Mouse (Mus musculus): ENCODE data around the gene Thy1.

Gene Thy1

DNA sequence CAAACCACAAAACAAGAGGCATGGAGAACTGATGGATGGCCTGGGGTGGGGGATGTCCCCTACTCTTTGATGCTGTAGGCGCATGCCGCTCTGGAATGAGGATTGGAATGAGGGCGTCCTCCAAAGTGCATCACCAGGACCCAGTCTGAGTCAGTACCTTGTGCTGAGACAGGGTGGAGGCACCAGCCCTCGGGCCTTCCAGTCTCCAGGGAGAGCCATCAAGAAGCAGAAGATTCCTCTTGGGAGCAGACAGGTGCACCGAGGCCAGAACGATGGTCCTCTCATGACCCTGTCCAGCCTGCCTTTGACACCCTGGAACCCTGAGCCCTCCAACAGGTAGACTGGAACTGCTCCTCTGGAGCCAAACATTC lies 24.8 kb downstream of the Thy1 start:
- DNase-seq (ENCODE audit: low read depth, low spot score) = no peak
- Histone ChIP-seq H3K36me3 (ENCODE audit: control insufficient read depth, insufficient read depth, low read length, poor library complexity, severe bottlenecking) (no peaks in the 10 kb centered on the region), H3K27me3 (ENCODE audit: control insufficient read depth, insufficient read depth, low read length, poor library complexity, severe bottlenecking) (no peaks in the 10 kb centered on the region)

DNA sequence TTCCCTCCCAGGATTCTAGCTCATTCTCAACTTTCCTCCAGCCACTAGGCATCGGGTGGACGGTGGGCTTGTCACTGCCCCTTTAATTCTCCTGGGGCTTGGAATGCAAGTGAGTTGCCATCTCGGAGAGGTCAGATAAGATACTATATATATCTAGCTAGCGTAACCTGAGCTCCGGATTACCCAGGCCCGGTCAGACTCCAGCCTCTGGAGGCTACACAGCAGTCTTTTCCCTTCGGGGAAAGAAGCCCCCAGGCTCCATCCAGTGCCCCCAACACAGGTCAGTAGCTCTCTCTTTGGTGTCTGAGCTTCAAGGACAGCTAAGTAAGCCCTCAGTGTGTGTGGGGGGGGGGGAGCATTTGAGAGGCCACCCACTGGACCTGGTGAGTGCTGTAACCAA lies 26.1 kb downstream of the Thy1 start:
- DNase-seq (ENCODE audit: low read depth, low spot score) = no peak
- Histone ChIP-seq H3K36me3 (ENCODE audit: control insufficient read depth, insufficient read depth, low read length, poor library complexity, severe bottlenecking) (no peaks in the 10 kb centered on the region), H3K27me3 (ENCODE audit: control insufficient read depth, insufficient read depth, low read length, poor library complexity, severe bottlenecking) (no peaks in the 10 kb centered on the region)

DNA sequence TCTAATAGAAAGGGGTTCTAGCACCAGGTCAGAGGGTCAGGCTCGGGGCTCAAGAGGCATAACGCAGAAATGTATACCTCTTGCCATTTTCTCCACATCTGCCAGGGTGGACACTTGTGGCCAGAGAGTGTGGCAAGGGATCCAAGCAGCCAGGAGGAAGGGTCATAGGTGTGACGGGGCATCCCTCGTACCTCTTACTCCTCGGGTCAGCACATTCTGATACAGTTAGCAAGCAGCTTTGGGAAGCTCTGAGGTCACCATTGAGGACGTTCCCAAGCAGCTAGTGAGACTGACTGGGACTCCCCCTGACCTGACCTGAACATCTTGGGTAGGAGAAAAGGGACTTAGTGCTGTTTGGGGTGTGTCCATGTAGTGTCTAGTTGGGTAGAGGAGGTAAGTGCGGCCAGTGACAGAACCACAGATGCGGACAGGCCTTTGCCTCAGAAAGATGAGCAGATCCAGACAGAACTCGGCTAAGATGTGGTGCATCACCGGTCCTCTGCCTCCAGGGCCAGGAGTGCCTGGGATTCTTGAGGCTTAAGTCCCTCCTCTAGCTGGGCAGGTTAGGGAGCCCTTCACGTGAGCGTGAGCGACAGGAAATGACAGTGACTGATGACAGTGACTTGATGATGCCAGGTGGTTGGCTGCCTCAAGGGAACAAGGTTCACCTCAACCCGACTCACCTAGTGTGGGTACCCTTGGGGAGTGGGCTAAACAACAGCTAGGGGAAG lies 27.1 kb downstream of the Thy1 start:
- H3K27me3 ChIP-seq (ENCODE audit: control insufficient read depth, insufficient read depth, low read length, poor library complexity, severe bottlenecking) = no peaks in the 10 kb centered on the region
- no peak for DNase-seq (ENCODE audit: low read depth, low spot score)
- H3K36me3 ChIP-seq (ENCODE audit: control insufficient read depth, insufficient read depth, low read length, poor library complexity, severe bottlenecking) = no peaks in the 10 kb centered on the region

DNA sequence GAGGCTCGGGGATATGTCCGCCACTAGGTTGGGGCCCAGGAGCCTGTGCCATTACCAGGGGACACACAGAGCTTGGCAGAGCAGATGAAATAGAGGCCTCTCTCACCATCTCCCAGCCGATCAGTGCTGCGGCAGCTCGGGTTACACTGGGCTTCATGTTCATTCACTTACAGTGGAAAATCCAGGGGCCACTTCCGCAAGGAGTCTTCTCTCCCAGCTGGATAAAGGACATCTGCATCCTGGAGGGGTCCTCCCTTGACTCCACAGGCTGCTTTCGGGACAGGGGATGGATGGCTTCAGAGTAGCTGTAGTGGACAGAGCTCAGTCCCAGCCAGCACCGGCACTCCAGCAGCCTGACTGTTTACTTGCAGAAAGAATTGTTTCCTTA lies 27.7 kb downstream of the Thy1 start:
- H3K36me3 ChIP-seq (ENCODE audit: control insufficient read depth, insufficient read depth, low read length, poor library complexity, severe bottlenecking) = no peaks in the 10 kb centered on the region

DNA sequence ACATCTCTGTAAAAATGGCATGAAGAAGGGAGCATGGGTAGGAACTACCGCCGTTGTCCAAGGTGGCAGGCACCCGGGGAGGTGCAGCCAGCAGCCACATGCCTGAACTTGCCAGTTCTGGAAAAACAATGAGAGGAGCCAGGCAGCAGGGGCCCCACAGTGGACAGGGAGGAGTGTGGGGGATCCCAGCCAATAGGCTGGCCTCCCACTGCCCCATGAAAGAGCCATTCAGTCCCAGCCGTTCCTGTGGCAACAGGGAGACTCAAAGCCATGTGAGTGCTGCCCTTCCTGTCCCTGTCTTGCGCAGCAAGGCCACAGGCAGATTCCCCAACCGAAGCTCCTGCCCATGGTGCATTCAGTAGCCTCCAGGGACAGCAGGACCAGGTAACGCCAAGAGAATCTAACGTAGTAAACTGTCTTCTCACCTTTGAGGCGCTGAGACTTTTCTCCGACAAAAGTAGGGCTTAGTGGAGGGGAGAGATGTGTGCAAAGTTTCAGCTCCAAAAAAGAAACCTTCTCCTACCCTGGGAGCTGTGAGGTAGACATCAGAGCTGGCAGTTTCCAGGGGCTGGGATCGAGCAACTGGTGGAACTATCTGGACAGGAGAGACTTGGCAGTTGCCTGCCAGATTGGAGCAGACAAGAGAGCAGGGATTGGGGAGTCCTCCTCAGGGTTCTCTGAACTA lies 28.9 kb downstream of the Thy1 start:
- Histone ChIP-seq H3K36me3 (ENCODE audit: control insufficient read depth, insufficient read depth, low read length, poor library complexity, severe bottlenecking) (no peaks in the 10 kb centered on the region), H3K27me3 (ENCODE audit: control insufficient read depth, insufficient read depth, low read length, poor library complexity, severe bottlenecking) (no peaks in the 10 kb centered on the region)
- DNase-seq (ENCODE audit: low read depth, low spot score) = no peak

More for the DNA sequence above, 27.7 kb downstream of the Thy1 start:
- no peaks in the 10 kb centered on the region for H3K27me3 ChIP-seq (ENCODE audit: control insufficient read depth, insufficient read depth, low read length, poor library complexity, severe bottlenecking)
- DNase-seq (ENCODE audit: low read depth, low spot score) = no peak

DNA sequence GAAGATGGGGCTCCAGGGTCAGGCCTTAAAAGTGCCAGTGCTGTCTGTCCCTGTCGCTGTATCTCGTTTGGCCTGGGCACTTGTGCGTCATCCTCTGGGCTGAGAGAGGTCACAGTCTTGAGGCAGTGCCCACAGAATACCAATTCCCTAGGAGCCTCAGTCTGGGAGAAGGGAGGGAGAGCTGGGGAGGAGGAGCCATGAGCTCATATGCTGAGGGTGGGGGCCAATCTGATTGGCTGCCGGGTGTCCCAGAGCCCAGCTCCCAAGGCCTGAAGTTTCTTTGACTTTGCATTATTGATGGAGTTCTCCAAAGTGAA lies 29.4 kb downstream of the Thy1 start:
- H3K27me3 ChIP-seq (ENCODE audit: control insufficient read depth, insufficient read depth, low read length, poor library complexity, severe bottlenecking) = no peaks in the 10 kb centered on the region
- no peak for DNase-seq (ENCODE audit: low read depth, low spot score)
- H3K36me3 ChIP-seq (ENCODE audit: control insufficient read depth, insufficient read depth, low read length, poor library complexity, severe bottlenecking) = no peaks in the 10 kb centered on the region

DNA sequence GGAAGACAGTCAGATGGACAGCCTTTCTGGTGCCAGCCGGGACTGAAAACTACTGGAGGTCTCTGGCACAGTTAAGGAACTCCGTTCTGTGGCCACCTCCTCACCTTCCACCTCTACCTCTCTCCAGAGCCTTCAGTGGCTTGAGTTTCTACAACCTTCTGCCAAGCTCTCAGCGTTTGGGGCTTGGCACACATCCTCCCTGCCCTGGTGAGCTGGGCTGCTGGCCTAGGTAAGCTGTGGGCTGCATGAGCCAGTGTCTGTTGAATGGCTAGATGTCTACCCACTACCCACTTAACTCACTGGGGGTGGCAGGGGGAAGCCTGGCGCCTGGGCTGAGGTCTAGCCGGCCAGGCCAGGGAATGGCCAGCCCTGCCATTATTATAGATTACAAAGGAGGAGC lies 29.9 kb downstream of the Thy1 start:
- Histone ChIP-seq H3K27me3 (ENCODE audit: control insufficient read depth, insufficient read depth, low read length, poor library complexity, severe bottlenecking) (no peaks in the 10 kb centered on the region), H3K36me3 (ENCODE audit: control insufficient read depth, insufficient read depth, low read length, poor library complexity, severe bottlenecking) (no peaks in the 10 kb centered on the region)
- DNase-seq (ENCODE audit: low read depth, low spot score) = no peak

DNA sequence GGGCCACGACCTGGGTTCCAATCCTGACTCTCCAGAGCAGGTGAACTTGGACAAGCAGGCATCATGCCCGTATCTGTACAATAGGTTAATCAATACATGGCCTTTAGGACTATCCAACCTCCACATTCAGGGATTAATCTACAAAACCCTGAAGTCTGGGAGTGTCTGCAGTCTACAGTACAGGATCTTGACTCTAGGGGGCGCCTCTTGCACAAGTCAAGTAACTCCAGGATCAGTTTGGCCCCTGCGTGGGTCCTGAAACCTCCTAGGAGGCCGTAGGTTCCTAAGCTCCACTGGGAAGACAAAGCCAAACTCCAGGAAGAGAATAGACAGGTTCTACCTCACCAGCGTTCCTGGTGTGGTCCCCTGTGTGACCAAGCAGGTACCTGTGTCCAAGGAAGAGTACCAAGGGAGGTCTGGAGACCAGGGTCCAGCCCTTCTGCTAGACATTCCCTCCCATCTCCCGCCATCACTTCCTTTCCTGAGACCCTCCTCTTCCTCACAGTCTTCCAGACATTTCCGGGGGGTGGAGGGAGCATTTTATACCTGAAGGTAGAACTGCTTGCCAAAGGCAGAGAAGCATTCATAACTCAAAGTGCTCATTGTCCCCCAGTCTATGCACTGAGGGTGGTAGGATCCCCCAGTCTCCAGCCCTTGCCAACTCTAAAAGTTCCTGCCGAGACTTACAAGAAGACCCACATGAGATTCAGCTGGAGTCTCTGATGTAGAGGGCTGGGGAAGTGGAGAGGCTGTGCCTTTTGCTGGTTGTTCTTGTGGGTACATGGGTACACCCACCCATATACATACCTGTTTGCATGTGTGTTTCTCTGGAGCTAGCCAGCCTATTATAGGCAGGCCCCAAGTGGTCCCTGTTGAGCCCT lies 31.5 kb downstream of the Thy1 start:
- Histone ChIP-seq H3K27me3 (ENCODE audit: control insufficient read depth, insufficient read depth, low read length, poor library complexity, severe bottlenecking) (no peaks in the 10 kb centered on the region), H3K36me3 (ENCODE audit: control insufficient read depth, insufficient read depth, low read length, poor library complexity, severe bottlenecking) (no peaks in the 10 kb centered on the region)
- DNase-seq (ENCODE audit: low read depth, low spot score) = peak; percentile 64

DNA sequence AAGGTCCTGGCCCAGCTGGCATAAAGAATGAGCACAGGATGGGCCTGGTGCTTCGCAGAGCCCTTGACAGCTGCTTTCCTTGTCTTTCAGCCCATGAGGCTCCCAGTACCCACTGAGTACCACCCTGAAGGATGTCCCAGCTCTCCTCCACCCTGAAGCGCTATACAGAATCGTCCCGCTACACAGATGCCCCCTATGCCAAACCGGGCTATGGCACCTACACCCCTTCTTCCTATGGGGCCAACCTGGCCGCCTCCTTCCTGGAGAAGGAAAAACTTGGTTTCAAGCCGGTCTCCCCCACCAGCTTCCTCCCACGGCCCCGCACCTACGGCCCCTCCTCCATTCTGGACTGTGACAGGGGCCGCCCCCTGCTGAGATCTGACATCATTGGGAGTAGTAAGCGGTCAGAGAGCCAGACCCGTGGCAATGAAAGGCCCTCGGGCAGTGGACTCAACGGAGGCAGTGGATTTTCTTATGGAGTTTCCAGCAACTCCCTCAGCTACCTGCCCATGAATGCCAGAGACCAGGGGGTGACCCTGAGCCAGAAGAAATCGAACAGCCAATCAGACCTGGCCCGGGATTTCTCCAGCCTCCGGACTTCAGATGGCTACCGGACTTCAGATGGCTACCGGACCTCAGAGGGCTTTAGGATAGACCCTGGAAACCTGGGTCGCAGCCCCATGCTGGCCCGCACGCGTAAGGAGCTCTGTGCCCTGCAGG lies 32.3 kb downstream of the Thy1 start:
- no peak for DNase-seq (ENCODE audit: low read depth, low spot score)
- Histone ChIP-seq H3K27me3 (ENCODE audit: control insufficient read depth, insufficient read depth, low read length, poor library complexity, severe bottlenecking) (no peaks in the 10 kb centered on the region), H3K36me3 (ENCODE audit: control insufficient read depth, insufficient read depth, low read length, poor library complexity, severe bottlenecking) (no peaks in the 10 kb centered on the region)

DNA sequence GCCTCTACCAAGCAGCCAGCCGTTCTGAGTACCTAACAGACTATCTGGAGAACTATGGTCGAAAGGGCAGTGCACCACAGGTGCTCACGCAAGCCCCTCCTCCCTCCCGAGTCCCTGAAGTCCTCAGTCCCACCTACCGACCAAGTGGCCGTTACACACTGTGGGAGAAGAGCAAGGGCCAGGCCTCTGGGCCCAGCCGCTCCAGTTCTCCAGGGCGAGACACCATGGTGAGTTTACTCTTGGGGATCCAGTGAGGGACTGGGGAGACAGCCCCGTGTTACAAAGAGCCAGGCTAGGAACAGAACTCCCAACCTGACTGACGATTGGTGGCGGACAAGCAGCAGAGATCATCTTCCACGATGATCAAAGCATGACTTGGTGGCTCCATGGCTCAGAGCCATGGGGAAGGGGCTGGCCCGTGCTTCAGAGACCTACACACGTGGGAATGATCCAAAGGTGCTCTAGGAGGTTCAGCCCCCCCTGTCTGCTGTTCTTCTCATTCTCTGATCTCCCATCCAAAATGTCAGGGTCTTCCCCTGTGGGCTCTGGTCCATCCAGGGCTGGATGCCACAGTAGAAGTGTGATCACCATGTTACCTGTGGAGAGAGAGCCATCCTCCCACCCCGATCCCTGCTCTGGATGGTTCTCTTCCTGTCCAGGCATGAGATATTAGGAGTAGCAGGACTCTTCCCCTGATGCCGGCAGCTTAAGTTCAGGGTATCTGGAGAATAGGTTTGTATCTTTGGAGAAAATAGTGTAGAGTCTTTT lies 33.0 kb downstream of the Thy1 start:
- no peak for DNase-seq (ENCODE audit: low read depth, low spot score)
- H3K36me3 ChIP-seq (ENCODE audit: control insufficient read depth, insufficient read depth, low read length, poor library complexity, severe bottlenecking) = no peaks in the 10 kb centered on the region
- H3K27me3 ChIP-seq (ENCODE audit: control insufficient read depth, insufficient read depth, low read length, poor library complexity, severe bottlenecking) = no peaks in the 10 kb centered on the region

DNA sequence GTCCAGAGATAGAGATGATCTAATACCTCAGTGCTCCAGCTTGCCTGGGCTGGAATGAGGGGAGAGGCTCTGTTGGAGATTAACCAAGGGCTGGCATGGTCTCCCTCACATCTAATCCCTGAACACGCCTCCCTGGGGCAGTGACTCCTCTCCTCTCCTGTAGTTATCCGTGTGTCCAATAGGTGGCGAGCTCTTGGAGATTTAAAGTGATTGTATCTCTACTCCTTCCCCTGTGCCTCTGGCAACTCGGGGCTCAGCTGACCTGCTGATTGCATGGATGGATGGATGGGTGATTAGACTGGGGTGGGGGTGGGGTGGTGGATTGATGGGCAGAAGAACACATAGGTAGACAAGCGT lies 33.6 kb downstream of the Thy1 start:
- H3K27me3 ChIP-seq (ENCODE audit: control insufficient read depth, insufficient read depth, low read length, poor library complexity, severe bottlenecking) = no peaks in the 10 kb centered on the region
- H3K36me3 ChIP-seq (ENCODE audit: control insufficient read depth, insufficient read depth, low read length, poor library complexity, severe bottlenecking) = no peaks in the 10 kb centered on the region
- peak; percentile 70 for DNase-seq (ENCODE audit: low read depth, low spot score)

DNA sequence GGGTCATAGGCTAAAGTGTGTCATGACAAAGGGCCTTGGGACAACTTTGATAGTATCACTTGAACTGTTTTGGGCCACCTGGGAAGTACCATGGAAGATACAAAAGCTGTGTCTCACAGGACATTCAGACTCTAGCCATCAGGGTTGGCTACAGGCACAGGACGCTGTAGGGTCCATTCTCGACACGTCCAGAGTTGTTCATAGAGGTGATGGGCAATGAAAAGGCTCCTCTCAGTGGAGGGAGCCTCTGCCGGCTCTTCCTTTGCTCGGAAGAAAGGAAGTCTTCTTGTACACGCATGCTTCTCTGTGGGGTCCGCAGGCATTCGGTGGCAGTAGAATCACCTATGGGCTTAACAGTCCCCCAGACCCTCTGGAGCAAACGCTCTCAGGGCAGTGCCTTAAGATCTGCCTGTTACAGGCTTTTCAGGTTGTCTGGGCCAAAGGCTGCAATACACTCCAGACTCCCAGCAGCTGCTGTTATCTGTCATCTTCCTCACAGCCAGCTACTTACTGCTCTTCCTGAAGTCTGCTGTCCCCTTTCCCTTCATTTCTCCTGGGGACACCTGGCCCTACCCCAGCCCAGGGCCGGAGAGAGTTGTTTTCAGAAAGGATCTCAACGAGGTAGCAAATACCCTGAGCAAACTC lies 34.2 kb downstream of the Thy1 start:
- no peak for DNase-seq (ENCODE audit: low read depth, low spot score)
- Histone ChIP-seq H3K27me3 (ENCODE audit: control insufficient read depth, insufficient read depth, low read length, poor library complexity, severe bottlenecking) (no peaks in the 10 kb centered on the region), H3K36me3 (ENCODE audit: control insufficient read depth, insufficient read depth, low read length, poor library complexity, severe bottlenecking) (no peaks in the 10 kb centered on the region)

DNA sequence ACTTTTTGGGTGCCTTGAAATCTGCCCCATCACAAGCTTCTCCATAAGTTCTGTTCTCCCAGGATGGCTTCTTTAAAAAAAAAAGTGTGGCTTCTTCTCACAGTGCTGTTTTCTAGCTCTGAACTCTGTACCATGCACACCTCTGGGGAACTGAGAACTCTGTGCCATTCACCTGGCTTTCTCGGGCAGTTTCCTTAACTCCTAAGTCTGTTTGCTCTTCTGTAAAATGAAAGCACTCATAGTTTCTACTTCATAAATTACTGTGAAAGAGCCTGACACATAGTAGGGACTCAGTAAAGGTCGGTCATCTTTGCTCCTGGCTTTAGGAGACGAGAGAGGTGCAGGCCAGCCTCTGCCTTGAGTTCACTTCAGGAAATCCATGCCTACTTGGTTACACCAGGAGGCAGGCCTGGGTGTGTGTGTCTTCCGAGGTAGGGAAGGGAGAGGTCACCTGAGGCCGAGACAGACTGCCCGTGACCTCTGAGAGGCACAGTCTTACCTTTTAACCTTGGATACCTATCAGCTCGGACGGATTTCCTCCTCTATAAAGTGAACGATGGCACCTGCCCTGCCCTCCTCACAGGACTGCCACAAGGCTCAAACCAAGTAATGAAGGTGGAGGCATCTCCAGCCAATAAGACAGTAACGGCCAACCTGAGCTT lies 35.1 kb downstream of the Thy1 start:
- no peak for DNase-seq (ENCODE audit: low read depth, low spot score)

More for the DNA sequence above, 35.1 kb downstream of the Thy1 start:
- no peaks in the 10 kb centered on the region for H3K36me3 ChIP-seq (ENCODE audit: control insufficient read depth, insufficient read depth, low read length, poor library complexity, severe bottlenecking)
- no peaks in the 10 kb centered on the region for H3K27me3 ChIP-seq (ENCODE audit: control insufficient read depth, insufficient read depth, low read length, poor library complexity, severe bottlenecking)
